Mouse (Mus musculus) forelimb bud, embryonic 11.5 days (tissue): ENCODE results near the gene Rsph3a.

Source experiments
- DNase-seq: peaks from one replicate; pipeline ENCODE4 v3.0.0-alpha.2; 2012; ENCODE audit warnings: low read depth, low spot score

Gene Rsph3a

GRCm38 (mm10) chr17:7945117-7946052 is at the start of gene Rsph3a:
Gene Rsph3a, plus strand, starts transcription at chr17:7945614.
- DNase-seq, result peak; percentile 90

- no peak for DNase-seq
These were observed 49.3 kb upstream of the Rsph3a start for GRCm38 (mm10) chr17:7896047-7896635.

- DNase-seq, result no peak
These were observed 48.3 kb upstream of the Rsph3a start for GRCm38 (mm10) chr17:7897120-7897519.

GRCm38 (mm10) chr17:7897756-7898155 is 47.7 kb upstream of the Rsph3a start:
- no peak for DNase-seq

GRCm38 (mm10) chr17:7899233-7899632 is 46.2 kb upstream of the Rsph3a start:
- DNase-seq, result no peak

- no peak for DNase-seq
These were observed 45.5 kb upstream of the Rsph3a start for GRCm38 (mm10) chr17:7899961-7900360.

GRCm38 (mm10) chr17:7901536-7901935 is 43.9 kb upstream of the Rsph3a start:
- DNase-seq, result no peak

GRCm38 (mm10) chr17:7902362-7902761 is 43.1 kb upstream of the Rsph3a start:
- DNase-seq, result no peak

GRCm38 (mm10) chr17:7904992-7905391 is 40.4 kb upstream of the Rsph3a start:
- no peak for DNase-seq

- no peak for DNase-seq
These were observed 39.3 kb upstream of the Rsph3a start for GRCm38 (mm10) chr17:7905936-7906685.

GRCm38 (mm10) chr17:7914596-7915227 is 30.7 kb upstream of the Rsph3a start:
- no peak for DNase-seq

- no peak for DNase-seq
These were observed 29.6 kb upstream of the Rsph3a start for GRCm38 (mm10) chr17:7915791-7916190.

- no peak for DNase-seq
These were observed 28.4 kb upstream of the Rsph3a start for GRCm38 (mm10) chr17:7916782-7917574.

- no peak for DNase-seq
These were observed 27.1 kb upstream of the Rsph3a start for GRCm38 (mm10) chr17:7918355-7918754.

GRCm38 (mm10) chr17:7919209-7919608 is 26.2 kb upstream of the Rsph3a start:
- DNase-seq, result no peak

GRCm38 (mm10) chr17:7922564-7922963 is 22.9 kb upstream of the Rsph3a start:
- no peak for DNase-seq

- no peak for DNase-seq
These were observed 21.2 kb upstream of the Rsph3a start for GRCm38 (mm10) chr17:7924185-7924725.

- no peak for DNase-seq
These were observed 19.8 kb upstream of the Rsph3a start, which contains the start of gene Tagap for GRCm38 (mm10) chr17:7925413-7926160. Gene Tagap, plus strand, starts transcription at chr17:7926000.

GRCm38 (mm10) chr17:7927582-7928535 is 17.6 kb upstream of the Rsph3a start:
- peak; percentile 36 for DNase-seq
